Mouse (Mus musculus): Measurements from ENCODE around the gene Mkln1.

GRCm38 (mm10) chr6:31550876-31551532 lies 152.5 kb downstream of the Mkln1 start:
- TF ChIP-seq EP300 (IDR thresholded peaks at IDR 0.05; ENCODE audit: low read depth) (no peak), CTCF (IDR thresholded peaks at IDR 0.05; ENCODE audit: low read depth) (no peak)

Data from liver, embryonic 14.5 days (tissue).